ENCODE assay signal across 12 mouse cellular contexts in genomic region chr8:72099377-72100103, GRCm38 (mm10). TPM values are rescaled to one million over a fixed set of nuclear protein-coding genes. Genes with fewer than 3 reads are reported as not detected.
DNase-seq lines count a peak whose midpoint lies in the region; ATAC-seq and TF ChIP-seq lines count a peak whose summit lies in the region.
"Not testable (repeated sequence)": the region's sequence is repeated elsewhere in the genome, so short reads cannot be mapped to it uniquely, and the experiment has no call there.
"Had no signal": no experiment of that assay in that cellular context is flagged by ENCODE, and none has a peak within 500 bp of the region (broad histone marks: within the 10 kb centered on the region; RNA-seq: fewer than 3 reads in every experiment).

No protein-coding gene starts in this region.

- H3K27me3 ChIP-seq in kidney, postnatal 0 days (ENCODE audit: insufficient read depth, low read length); liver, embryonic 11.5 days (replicated peaks; ENCODE audit: control insufficient read depth, insufficient read depth, low read length): not testable (repeated sequence)

- TF ChIP-seq CTCF in kidney, postnatal 0 days (IDR thresholded peaks at IDR 0.05; ENCODE audit: low read depth): not testable (repeated sequence)

- ATAC-seq in kidney, postnatal 0 days (replicated peaks; ENCODE audit: low FRiP score, low read depth): not testable (repeated sequence)
- ATAC-seq in liver, embryonic 11.5 days (replicated peaks; ENCODE audit: low FRiP score): peak; percentile 54

- not testable (repeated sequence) for H3K4me1 ChIP-seq in kidney, postnatal 0 days (replicated peaks; ENCODE audit: insufficient read depth, low read length); liver, embryonic 11.5 days (replicated peaks; ENCODE audit: control insufficient read depth, insufficient read depth, low read length)

- H3K4me3 ChIP-seq in kidney, postnatal 0 days (replicated peaks; ENCODE audit: low read depth, low read length); liver, embryonic 11.5 days (ENCODE audit: low read depth, low read length): not testable (repeated sequence)

- H3K4me2 ChIP-seq in kidney, postnatal 0 days (ENCODE audit: low read length); liver, embryonic 11.5 days: not testable (repeated sequence)

- H3K27ac ChIP-seq in kidney, postnatal 0 days; liver, embryonic 11.5 days (ENCODE audit: low read depth, low read length): not testable (repeated sequence)

- H3K36me3 ChIP-seq in kidney, postnatal 0 days (ENCODE audit: insufficient read depth, low read length); liver, embryonic 11.5 days (ENCODE audit: control insufficient read depth, insufficient read depth, low read length): not testable (repeated sequence)

- not testable (repeated sequence) for H3K9ac ChIP-seq in kidney, postnatal 0 days (ENCODE audit: low read depth, low read length); liver, embryonic 11.5 days (ENCODE audit: low read depth, low read length)

- peak; percentile 48 for DNase-seq in 3134 (ENCODE audit: extremely low read depth, insufficient read length, low spot score)
- DNase-seq in adrenal gland, adult 2 months: peak; percentile 59
- DNase-seq in cerebellum, postnatal 25 days: peak; percentile 11 to 24
- peak; percentile 18 to 19 for DNase-seq in heart, adult 9 months (ENCODE audit: low spot score in 2 of 2)
- DNase-seq in kidney, postnatal 0 days (ENCODE audit: low spot score): peak; percentile 24
- DNase-seq in liver, embryonic 11.5 days (ENCODE audit: low spot score): not testable (repeated sequence)
- peak; percentile 28 to 47 for DNase-seq in monocyte, adult 2 months (ENCODE audit: low read depth in 1 of 2, low spot score in 2 of 2)
- peak; percentile 76 for DNase-seq in testis, postnatal 10 days (ENCODE audit: low spot score)

- not testable (repeated sequence) for H3K9me3 ChIP-seq in kidney, postnatal 0 days (replicated peaks; ENCODE audit: low read length); liver, embryonic 11.5 days (ENCODE audit: control insufficient read depth, low read length)

- whole genome bisulfite sequencing in kidney, postnatal 0 days: 57% methylated on average over 6 of the region's 7 CpGs
- 53% methylated on average over 6 of the region's 7 CpGs for WGBS in liver, embryonic 11.5 days

RNA-seq across cellular contexts. Expression of gene Olfr374, which starts 7.3 kb away (rescaled TPM):
- not detected for total RNA-seq in adrenal gland, adult 2 months (2021)
- not detected in 2 replicates for polyA plus RNA-seq in adrenal gland, adult 2 months (2012; rRNA removed)
- polyA plus RNA-seq in kidney, postnatal 0 days (2015; fragmentation: Nextera tagmentation; extraction: Ambion mirVana): not detected in 2 replicates
- polyA plus RNA-seq in liver, embryonic 11.5 days (2014; fragmentation: Nextera tagmentation; extraction: Ambion mirVana): not detected in 2 replicates
- total RNA-seq: left cerebral cortex, postnatal 36 days had no signal
- polyA plus RNA-seq: heart, embryonic 16.5 days; macrophage had no signal

RNA-seq across cellular contexts. Expression of gene Olfr373, which starts 16.6 kb away (rescaled TPM):
- not detected for total RNA-seq in adrenal gland, adult 2 months (2021)
- not detected in 2 replicates for polyA plus RNA-seq in adrenal gland, adult 2 months (2012; rRNA removed)
- polyA plus RNA-seq in kidney, postnatal 0 days (2015; fragmentation: Nextera tagmentation; extraction: Ambion mirVana): 0.08 TPM in 1 of 2 replicates, not detected in the other
- 0.04 TPM in 1 of 2 replicates, not detected in the other for polyA plus RNA-seq in liver, embryonic 11.5 days (2014; fragmentation: Nextera tagmentation; extraction: Ambion mirVana)
- total RNA-seq: left cerebral cortex, postnatal 36 days had no signal
- polyA plus RNA-seq: heart, embryonic 16.5 days; macrophage had no signal

RNA-seq across cellular contexts. Expression of gene Tpm4, which starts 35.2 kb away (rescaled TPM):
- total RNA-seq in adrenal gland, adult 2 months (2021): 100 to 1,000 TPM; 188 to 222 TPM
- polyA plus RNA-seq in adrenal gland, adult 2 months (2012; rRNA removed): 30.1 and 33.3 TPM in 2 replicates
- 604 and 692 TPM in 2 replicates for polyA plus RNA-seq in kidney, postnatal 0 days (2015; fragmentation: Nextera tagmentation; extraction: Ambion mirVana)
- 277 and 281 TPM in 2 replicates for polyA plus RNA-seq in liver, embryonic 11.5 days (2014; fragmentation: Nextera tagmentation; extraction: Ambion mirVana)

RNA-seq across cellular contexts. Expression of gene Olfr372, which starts 58.5 kb away (rescaled TPM):
- not detected for total RNA-seq in adrenal gland, adult 2 months (2021)
- not detected in 2 replicates for polyA plus RNA-seq in adrenal gland, adult 2 months (2012; rRNA removed)
- polyA plus RNA-seq in kidney, postnatal 0 days (2015; fragmentation: Nextera tagmentation; extraction: Ambion mirVana): not detected in 2 replicates
- polyA plus RNA-seq in liver, embryonic 11.5 days (2014; fragmentation: Nextera tagmentation; extraction: Ambion mirVana): not detected in 2 replicates
- total RNA-seq: left cerebral cortex, postnatal 36 days had no signal
- polyA plus RNA-seq: embryonic facial prominence, embryonic 15.5 days; heart, embryonic 16.5 days; macrophage had no signal
